ENCODE assay signal across 16 mouse cellular contexts in genomic region chr3:153741800-153742199, GRCm38 (mm10).
"Had no signal": no experiment of that assay in that cellular context is flagged by ENCODE, and none has a peak within 500 bp of the region (broad histone marks: within the 10 kb centered on the region; RNA-seq: fewer than 3 reads in every experiment).

No protein-coding gene starts in this region.

- H3K4me3 ChIP-seq: layer of hippocampus, adult 2 months; limb, embryonic 10.5 days; limb, embryonic 13.5 days; megakaryocyte, embryonic 14.5 days; midbrain, embryonic 10.5 days; midbrain, embryonic 13.5 days had no signal

- H3K4me1 ChIP-seq: megakaryocyte, embryonic 14.5 days had no signal

- H3K36me3 ChIP-seq: limb, embryonic 10.5 days; limb, embryonic 13.5 days; midbrain, embryonic 10.5 days; midbrain, embryonic 13.5 days had no signal

- H3K4me2 ChIP-seq: limb, embryonic 13.5 days; lung, embryonic 14.5 days; midbrain, embryonic 13.5 days had no signal

- H3K27ac ChIP-seq: kidney, postnatal 0 days; layer of hippocampus, adult 2 months; limb, embryonic 10.5 days; limb, embryonic 13.5 days; macrophage; midbrain, embryonic 10.5 days; midbrain, embryonic 13.5 days had no signal

- ATAC-seq: intestine, postnatal 0 days; lung, postnatal 0 days; midbrain, embryonic 13.5 days had no signal

- H3K9ac ChIP-seq: limb, embryonic 13.5 days; lung, embryonic 14.5 days; midbrain, embryonic 13.5 days had no signal

- H3K27me3 ChIP-seq: midbrain, embryonic 13.5 days had no signal

- H3K9me3 ChIP-seq: limb, embryonic 10.5 days; limb, embryonic 13.5 days; megakaryocyte, embryonic 14.5 days; midbrain, embryonic 10.5 days; midbrain, embryonic 13.5 days had no signal

- DNase-seq: kidney, adult 2 months; kidney, postnatal 25 days; layer of hippocampus, adult 9-11 months; lung, embryonic 14.5 days; thymus, adult 18-20 months; thymus, postnatal 36 days had no signal
